Mouse (Mus musculus): ENCODE results near the gene Me3.

Gene Me3

GRCm38 (mm10) chr7:89748415-89748814, 116.2 kb downstream of the Me3 start:
- DNase-seq, result no peak

GRCm38 (mm10) chr7:89749183-89749582, 117.0 kb downstream of the Me3 start:
- DNase-seq, result no peak

GRCm38 (mm10) chr7:89766678-89767508, 134.7 kb downstream of the Me3 start:
- DNase-seq, result no peak

- no peak for DNase-seq
Measured at GRCm38 (mm10) chr7:89769106-89769896, 137.1 kb downstream of the Me3 start.

GRCm38 (mm10) chr7:89770021-89770420, 137.8 kb downstream of the Me3 start:
- DNase-seq, result no peak

- no peak for DNase-seq
Measured at GRCm38 (mm10) chr7:89772906-89773305, 140.7 kb downstream of the Me3 start.

- peak; percentile 23 to 70 for DNase-seq
Measured at GRCm38 (mm10) chr7:89773352-89773921, 141.2 kb downstream of the Me3 start.

GRCm38 (mm10) chr7:89773926-89774325, 141.7 kb downstream of the Me3 start:
- DNase-seq, result no peak

GRCm38 (mm10) chr7:89775848-89776247, 143.7 kb downstream of the Me3 start:
- DNase-seq, result no peak

GRCm38 (mm10) chr7:89781391-89781790, 149.2 kb downstream of the Me3 start:
- DNase-seq, result no peak

- no peak for DNase-seq
Measured at GRCm38 (mm10) chr7:89787735-89788134, 155.5 kb downstream of the Me3 start.

GRCm38 (mm10) chr7:89792576-89792975, 160.4 kb downstream of the Me3 start:
- DNase-seq, result no peak

GRCm38 (mm10) chr7:89795366-89795765, 163.2 kb downstream of the Me3 start:
- no peak for DNase-seq

- no peak for DNase-seq
Measured at GRCm38 (mm10) chr7:89796351-89796801, 164.2 kb downstream of the Me3 start.

- DNase-seq, result no peak
Measured at GRCm38 (mm10) chr7:89798358-89799020, 166.3 kb downstream of the Me3 start.

GRCm38 (mm10) chr7:89802447-89802846, 170.3 kb downstream of the Me3 start:
- no peak for DNase-seq

GRCm38 (mm10) chr7:89803966-89804365, 171.8 kb downstream of the Me3 start:
- no peak for DNase-seq

- DNase-seq, result no peak
Measured at GRCm38 (mm10) chr7:89809400-89809799, 177.2 kb downstream of the Me3 start.

- DNase-seq, result no peak
Measured at GRCm38 (mm10) chr7:89828436-89829065, 196.4 kb downstream of the Me3 start.

GRCm38 (mm10) chr7:89829201-89829600, 197.0 kb downstream of the Me3 start:
- DNase-seq, result peak in 1 of 2 experiments; percentile 22

GRCm38 (mm10) chr7:89833521-89833920, 201.3 kb downstream of the Me3 start:
- no peak for DNase-seq

- DNase-seq, result no peak
Measured at GRCm38 (mm10) chr7:89835566-89835965, 203.4 kb downstream of the Me3 start.
